Mouse (Mus musculus) liver, embryonic 15.5 days (tissue): ENCODE results near the gene C3ar1. TPM values are rescaled to one million over a fixed set of nuclear protein-coding genes. Genes with fewer than 3 reads are reported as not detected.

ENCODE experiments used
- ATAC-seq: fragments of 200-750 bp; cut with Nextera tagmentation; 2 replicates; pipeline ENCODE4 v1.8.0; 2017; ENCODE audit warnings: moderate number of reproducible peaks, mild to moderate bottlenecking, moderate library complexity; ENCODE audit not compliant: insufficient read depth
- H3K27ac ChIP-seq: fragments of 300-500 bp; sonication (generic); replicated peaks from 2 replicates; pipeline ENCODE4 v1.5.1; 2015; ENCODE audit warnings: mild to moderate bottlenecking, inconsistent platforms
- H3K27me3 ChIP-seq: fragments of 300-500 bp; sonication (generic); 2 replicates; pipeline ENCODE4 v1.6.1; 2015; ENCODE audit warnings: mild to moderate bottlenecking, inconsistent platforms
- H3K36me3 ChIP-seq: fragments of 300-500 bp; sonication (generic); replicated peaks from 2 replicates; pipeline ENCODE4 v1.6.1; 2015; ENCODE audit warnings: moderate library complexity, mild to moderate bottlenecking, inconsistent platforms
- H3K4me1 ChIP-seq: fragments of 300-500 bp; sonication (generic); replicated peaks from 2 replicates; pipeline ENCODE4 v1.6.1; 2015; ENCODE audit warnings: inconsistent platforms
- H3K4me2 ChIP-seq: fragments of 300-500 bp; sonication (generic); 2 replicates; pipeline ENCODE4 v1.6.1; 2015; ENCODE audit warnings: moderate library complexity, mild to moderate bottlenecking, inconsistent platforms
- H3K4me3 ChIP-seq: fragments of 300-500 bp; sonication (generic); replicated peaks from 2 replicates; pipeline ENCODE4 v1.5.1; 2015; ENCODE audit warnings: mild to moderate bottlenecking, inconsistent platforms
- H3K9ac ChIP-seq: fragments of 300-500 bp; sonication (generic); 2 replicates; pipeline ENCODE4 v1.6.1; 2015; ENCODE audit warnings: moderate library complexity, mild to moderate bottlenecking, inconsistent platforms
- H3K9me3 ChIP-seq: fragments of 300-500 bp; sonication (generic); replicated peaks from 2 replicates; pipeline ENCODE4 v1.6.1; 2016; ENCODE audit warnings: inconsistent platforms
- WGBS: fragments of 180-500 bp; shearing (Covaris S2); methylation state at CpG from one replicate; pipeline ENCODE4 v1.1.7; 2015; ENCODE audit warnings: mixed read lengths; ENCODE audit not compliant: insufficient replicate concordance; 5-methylcytosine and 5-hydroxymethylcytosine counted together
- polyA plus RNA-seq: library from polyadenylated mRNA; unstranded; fragments of >200 nt; fragmentation: Nextera tagmentation; extraction: Ambion mirVana; gene quantifications from 2 replicates; pipeline ENCODE4 v1.2.1, GENCODE M21; 2015

C3ar1 gene
- 1.0 TPM in 2 replicates for polyA plus RNA-seq

GRCm38 (mm10) chr6:122855955-122856354 is at the start of gene C3ar1:
TSS of gene C3ar1 (minus strand) at chr6:122856161.
- no peak within 1 kb of the TSS for H3K27ac ChIP-seq
- 0 out of 2 replicates have a peak, but pooled peaks have one; percentile 40 for ATAC-seq
- no peaks in the 10 kb centered on the region for H3K27me3 ChIP-seq
- peaks cover 10% of the 10 kb centered on the region; the same call in 1 of the 2 replicates for H3K9me3 ChIP-seq
- no peak within 1 kb of the TSS for H3K4me2 ChIP-seq
- H3K4me3 ChIP-seq: no peak within 1 kb of the TSS
- WGBS: 13% methylated on average over 7 of the region's 7 CpGs
- H3K9ac ChIP-seq: no peak within 1 kb of the TSS
- H3K4me1 ChIP-seq: no peaks in the 10 kb centered on the region
- H3K36me3 ChIP-seq: no peaks in the 10 kb centered on the region

GRCm38 (mm10) chr6:122892442-122893049 is 36.6 kb upstream of the C3ar1 start:
- no peaks in the 10 kb centered on the region for H3K27me3 ChIP-seq
- no peak for ATAC-seq
- no peaks in the 10 kb centered on the region for H3K4me1 ChIP-seq
- H3K9me3 ChIP-seq: no peaks in the 10 kb centered on the region
- H3K4me2 ChIP-seq: no peak overlapping the region
- H3K9ac ChIP-seq: no peak overlapping the region
- H3K27ac ChIP-seq: no peak overlapping the region
- 8% methylated on average over 2 of the region's 2 CpGs for WGBS
- H3K4me3 ChIP-seq: no peak overlapping the region
- peaks cover 44% of the 10 kb centered on the region for H3K36me3 ChIP-seq

- Histone ChIP-seq H3K4me3 (no peak overlapping the region), H3K4me1 (no peaks in the 10 kb centered on the region), H3K27ac (no peak overlapping the region), H3K27me3 (no peaks in the 10 kb centered on the region), H3K36me3 (peaks cover 68% of the 10 kb centered on the region), H3K9ac (no peak overlapping the region), H3K4me2 (no peak overlapping the region), H3K9me3 (no peaks in the 10 kb centered on the region)
- ATAC-seq: no peak
- 82% methylated on average over 2 of the region's 2 CpGs for WGBS
Observed at GRCm38 (mm10) chr6:122889599-122889998, 33.6 kb upstream of the C3ar1 start.

GRCm38 (mm10) chr6:122883603-122884002 is 27.6 kb upstream of the C3ar1 start:
- Histone ChIP-seq H3K27ac (no peak overlapping the region), H3K4me3 (no peak overlapping the region), H3K9me3 (no peaks in the 10 kb centered on the region), H3K4me1 (peaks cover 12% of the 10 kb centered on the region; the same call in 1 of the 2 replicates), H3K27me3 (no peaks in the 10 kb centered on the region), H3K4me2 (no peak overlapping the region), H3K36me3 (peaks cover 95% of the 10 kb centered on the region), H3K9ac (no peak overlapping the region)
- 90% methylated on average over 9 of the region's 9 CpGs for WGBS
- ATAC-seq: no peak

- 83% methylated on average over 12 of the region's 12 CpGs for WGBS
- no peak overlapping the region for H3K4me2 ChIP-seq
- no peak overlapping the region for H3K4me3 ChIP-seq
- no peaks in the 10 kb centered on the region for H3K9me3 ChIP-seq
- H3K9ac ChIP-seq: no peak overlapping the region
- no peak for ATAC-seq
- H3K27me3 ChIP-seq: no peaks in the 10 kb centered on the region
- peaks cover 92% of the 10 kb centered on the region for H3K36me3 ChIP-seq
- H3K4me1 ChIP-seq: peaks cover 31% of the 10 kb centered on the region
- H3K27ac ChIP-seq: no peak overlapping the region
Observed at GRCm38 (mm10) chr6:122881287-122881686, 25.3 kb upstream of the C3ar1 start.

- Histone ChIP-seq H3K27me3 (no peaks in the 10 kb centered on the region), H3K9ac (no peak overlapping the region), H3K4me3 (no peak overlapping the region), H3K4me1 (peaks cover 44% of the 10 kb centered on the region), H3K9me3 (no peaks in the 10 kb centered on the region), H3K4me2 (no peak overlapping the region), H3K36me3 (peaks cover 81% of the 10 kb centered on the region), H3K27ac (peak overlapping the region; percentile 48)
- ATAC-seq: peak; percentile 58
- WGBS: 78% methylated on average over 7 of the region's 7 CpGs
Observed at GRCm38 (mm10) chr6:122879781-122880505, 24.0 kb upstream of the C3ar1 start.

- WGBS: 70% methylated on average over 7 of the region's 7 CpGs
- H3K9ac ChIP-seq: no peak overlapping the region
- no peak for ATAC-seq
- no peak overlapping the region for H3K4me2 ChIP-seq
- H3K4me1 ChIP-seq: peaks cover 45% of the 10 kb centered on the region
- peak overlapping the region; percentile 48 for H3K27ac ChIP-seq
- no peaks in the 10 kb centered on the region for H3K27me3 ChIP-seq
- no peak overlapping the region for H3K4me3 ChIP-seq
- H3K36me3 ChIP-seq: peaks cover 74% of the 10 kb centered on the region
- no peaks in the 10 kb centered on the region for H3K9me3 ChIP-seq
Observed at GRCm38 (mm10) chr6:122879141-122879735, 23.3 kb upstream of the C3ar1 start.

GRCm38 (mm10) chr6:122874720-122875389 is 18.9 kb upstream of the C3ar1 start:
- Histone ChIP-seq H3K27ac (peak overlapping the region; percentile 84), H3K4me2 (peak overlapping the region; percentile 73), H3K9me3 (no peaks in the 10 kb centered on the region), H3K9ac (peak overlapping the region; percentile 84), H3K27me3 (no peaks in the 10 kb centered on the region), H3K36me3 (peaks cover 32% of the 10 kb centered on the region), H3K4me1 (peaks cover 47% of the 10 kb centered on the region), H3K4me3 (peak overlapping the region; percentile 97)
- ATAC-seq: peak; percentile 66
- WGBS: under 1% methylated on average over 31 of the region's 31 CpGs

GRCm38 (mm10) chr6:122873871-122874719 is 18.1 kb upstream of the C3ar1 start, which contains the start of gene Necap1:
TSS of gene Necap1 (plus strand) at chr6:122874474.
- WGBS: 7% methylated on average over 43 of the region's 43 CpGs
- peak within 1 kb of the TSS; percentile 84 for H3K27ac ChIP-seq
- H3K4me2 ChIP-seq: peak within 1 kb of the TSS; percentile 73
- H3K4me3 ChIP-seq: peak within 1 kb of the TSS; percentile 97
- H3K27me3 ChIP-seq: no peaks in the 10 kb centered on the region
- peak; percentile 94 for ATAC-seq
- H3K9me3 ChIP-seq: no peaks in the 10 kb centered on the region
- H3K4me1 ChIP-seq: peaks cover 42% of the 10 kb centered on the region
- H3K36me3 ChIP-seq: peaks cover 26% of the 10 kb centered on the region
- H3K9ac ChIP-seq: peak within 1 kb of the TSS; percentile 84

- no peak overlapping the region for H3K9ac ChIP-seq
- 53% methylated on average over 5 of the region's 5 CpGs for WGBS
- H3K27me3 ChIP-seq: no peaks in the 10 kb centered on the region
- no peak overlapping the region for H3K27ac ChIP-seq
- ATAC-seq: no peak
- no peak overlapping the region for H3K4me3 ChIP-seq
- H3K36me3 ChIP-seq: peaks cover 16% of the 10 kb centered on the region
- H3K4me2 ChIP-seq: no peak overlapping the region
- no peaks in the 10 kb centered on the region for H3K9me3 ChIP-seq
- H3K4me1 ChIP-seq: peaks cover 31% of the 10 kb centered on the region
Observed at GRCm38 (mm10) chr6:122872800-122873199, 16.8 kb upstream of the C3ar1 start.
